Mouse (Mus musculus) C2C12 (cell line): ENCODE data around the gene Defb36. TPM values are rescaled to one million over a fixed set of nuclear protein-coding genes. Genes with fewer than 3 reads are reported as not detected.

Experiments used
- H3K27me3 ChIP-seq: one replicate; pipeline ENCODE4 v1.6.1; 2011; ENCODE audit not compliant: control insufficient read depth, insufficient read depth, insufficient read length
- H3K36me3 ChIP-seq: one replicate; pipeline ENCODE4 v1.6.1; 2011; ENCODE audit not compliant: control insufficient read depth, insufficient read depth
- H3K4me3 ChIP-seq: one replicate; pipeline ENCODE4 v1.5.1; 2011; ENCODE audit warnings: mild to moderate bottlenecking, control low read depth; ENCODE audit not compliant: poor library complexity, insufficient read depth, severe bottlenecking
- H3K79me2 ChIP-seq: one replicate; pipeline ENCODE4 v1.6.1; 2011; ENCODE audit not compliant: control insufficient read depth, insufficient read depth
- H3K79me3 ChIP-seq: one replicate; pipeline ENCODE4 v1.6.1; 2011; ENCODE audit warnings: low read depth, control low read depth
- H3ac ChIP-seq: one replicate; pipeline ENCODE3; 2011; ENCODE audit warnings: low read depth; ENCODE audit not compliant: control insufficient read depth, insufficient read length
- CEBPB ChIP-seq: IDR thresholded peaks from one replicate; pipeline ENCODE4 v1.6.1; 2011; ENCODE audit warnings: low read depth, mild to moderate bottlenecking, control low read depth, moderate library complexity
- CTCF ChIP-seq: IDR thresholded peaks from one replicate; pipeline ENCODE4 v1.5.1; 2011; ENCODE audit not compliant: control insufficient read depth, insufficient read depth, insufficient read length
- FOSL1 ChIP-seq: IDR thresholded peaks from one replicate; pipeline ENCODE4 v1.8.0; 2011; ENCODE audit warnings: mild to moderate bottlenecking, low read length; ENCODE audit not compliant: poor library complexity, insufficient read depth, severe bottlenecking
- MAX ChIP-seq: IDR thresholded peaks from one replicate; pipeline ENCODE4 v1.6.1; 2011; ENCODE audit warnings: mild to moderate bottlenecking, control low read depth
- MYOD1 ChIP-seq: IDR thresholded peaks from one replicate; pipeline ENCODE4 v1.6.1; 2011; ENCODE audit warnings: low read depth; ENCODE audit not compliant: control insufficient read depth, insufficient read length
- MYOG ChIP-seq: IDR thresholded peaks from one replicate; pipeline ENCODE4 v1.6.1; 2011; ENCODE audit not compliant: control insufficient read depth, insufficient read length; ENCODE audit errors: extremely low read depth
- USF1 ChIP-seq: IDR thresholded peaks from one replicate; pipeline ENCODE4 v1.6.1; 2011; ENCODE audit warnings: low read depth, mild to moderate bottlenecking, control low read depth, moderate library complexity
- polyA plus RNA-seq: library from polyadenylated mRNA; unstranded; fragments of >200 nt; fragmentation: generic; extraction: Trizol; gene quantifications from one replicate; pipeline ENCODE4 v1.2.1, GENCODE M21; 2012; ENCODE audit warnings: missing spikeins

Defb36 gene
- polyA plus RNA-seq, 1 experiment: not detected

GRCm38 (mm10) chr2:152615563-152615962 lies 11.4 kb downstream of the Defb36 start:
- no peaks in the 10 kb centered on the region for H3K79me2 ChIP-seq
- H3K36me3 ChIP-seq: no peaks in the 10 kb centered on the region
- no peaks in the 10 kb centered on the region for H3K27me3 ChIP-seq
- no peak overlapping the region for H3K4me3 ChIP-seq
- H3ac ChIP-seq: no peak overlapping the region
- TF ChIP-seq CEBPB: no peak
- no peak for TF ChIP-seq CTCF
- TF ChIP-seq FOSL1: no peak
- no peak for TF ChIP-seq MYOD1
- TF ChIP-seq MAX: no peak
- no peak for TF ChIP-seq USF1
- TF ChIP-seq MYOG: no peak
- H3K79me3 ChIP-seq: no peaks in the 10 kb centered on the region

- no peak overlapping the region for H3ac ChIP-seq
- no peaks in the 10 kb centered on the region for H3K36me3 ChIP-seq
- no peaks in the 10 kb centered on the region for H3K79me3 ChIP-seq
- TF ChIP-seq FOSL1 (no peak), MAX (no peak), USF1 (no peak), CEBPB (no peak), CTCF (no peak), MYOD1 (no peak), MYOG (no peak)
- H3K27me3 ChIP-seq: no peaks in the 10 kb centered on the region
- no peaks in the 10 kb centered on the region for H3K79me2 ChIP-seq
- no peak overlapping the region for H3K4me3 ChIP-seq
These were observed 12.3 kb downstream of the Defb36 start for GRCm38 (mm10) chr2:152616470-152616869.

- H3K79me3 ChIP-seq: no peaks in the 10 kb centered on the region
- no peaks in the 10 kb centered on the region for H3K27me3 ChIP-seq
- H3K36me3 ChIP-seq: no peaks in the 10 kb centered on the region
- H3K79me2 ChIP-seq: no peaks in the 10 kb centered on the region
- TF ChIP-seq MAX (peak; percentile 28), MYOG (no peak)
- no peak overlapping the region for H3ac ChIP-seq
- no peak overlapping the region for H3K4me3 ChIP-seq
These were observed 13.2 kb downstream of the Defb36 start for GRCm38 (mm10) chr2:152617374-152617773.

GRCm38 (mm10) chr2:152620367-152621134 lies 16.4 kb downstream of the Defb36 start:
- H3ac ChIP-seq: no peak overlapping the region
- H3K79me3 ChIP-seq: no peaks in the 10 kb centered on the region
- H3K79me2 ChIP-seq: no peaks in the 10 kb centered on the region
- no peaks in the 10 kb centered on the region for H3K36me3 ChIP-seq
- no peak overlapping the region for H3K4me3 ChIP-seq
- TF ChIP-seq MAX (no peak), MYOD1 (peak; percentile 80)
- no peaks in the 10 kb centered on the region for H3K27me3 ChIP-seq

DNA sequence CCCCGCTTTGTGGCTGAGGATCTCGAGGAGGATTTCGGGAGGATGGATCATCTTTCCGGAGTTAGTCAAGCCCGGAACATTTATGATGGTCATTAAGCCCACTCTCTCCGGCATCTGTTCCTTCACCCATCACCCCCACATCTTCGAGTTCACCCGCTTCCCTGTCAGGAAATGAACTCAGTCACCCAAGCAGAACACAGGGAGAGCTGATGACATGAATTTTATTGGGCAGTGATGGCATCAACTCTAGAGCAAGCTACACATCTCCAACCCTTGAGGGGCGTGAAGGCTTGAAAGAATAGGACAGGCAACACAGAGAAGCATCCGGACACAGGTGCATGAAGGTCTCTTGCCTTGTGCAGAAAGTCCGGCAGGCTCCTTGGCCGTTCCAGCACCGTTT lies 18.0 kb downstream of the Defb36 start:
- Histone ChIP-seq H3K36me3 (no peaks in the 10 kb centered on the region), H3K27me3 (no peaks in the 10 kb centered on the region)

GRCm38 (mm10) chr2:152622953-152623352 lies 18.8 kb downstream of the Defb36 start, which contains the start of gene Defb25:
TSS of gene Defb25 (minus strand) at chr2:152623053.
- peaks cover 4% of the 10 kb centered on the region for H3K79me3 ChIP-seq
- no peak within 1 kb of the TSS for H3K4me3 ChIP-seq
- no peaks in the 10 kb centered on the region for H3K27me3 ChIP-seq
- no peak within 1 kb of the TSS for H3ac ChIP-seq
- peaks cover 13% of the 10 kb centered on the region for H3K79me2 ChIP-seq
- H3K36me3 ChIP-seq: no peaks in the 10 kb centered on the region
- TF ChIP-seq USF1 (no peak), FOSL1 (no peak)

More for the DNA sequence above, 18.0 kb downstream of the Defb36 start:
- Histone ChIP-seq H3K79me3 (no peaks in the 10 kb centered on the region), H3ac (no peak overlapping the region), H3K4me3 (no peak overlapping the region), H3K79me2 (peaks cover 5% of the 10 kb centered on the region)
- TF ChIP-seq CTCF (no peak), MAX (no peak), MYOG (no peak), MYOD1 (no peak), FOSL1 (no peak), CEBPB (no peak)
